Mouse (Mus musculus): Measurements from ENCODE around the gene Rapgefl1.
"Not testable (repeated sequence)": the region's sequence is repeated elsewhere in the genome, so short reads cannot be mapped to it uniquely, and the experiment has no call there.

Gene Rapgefl1

DNA sequence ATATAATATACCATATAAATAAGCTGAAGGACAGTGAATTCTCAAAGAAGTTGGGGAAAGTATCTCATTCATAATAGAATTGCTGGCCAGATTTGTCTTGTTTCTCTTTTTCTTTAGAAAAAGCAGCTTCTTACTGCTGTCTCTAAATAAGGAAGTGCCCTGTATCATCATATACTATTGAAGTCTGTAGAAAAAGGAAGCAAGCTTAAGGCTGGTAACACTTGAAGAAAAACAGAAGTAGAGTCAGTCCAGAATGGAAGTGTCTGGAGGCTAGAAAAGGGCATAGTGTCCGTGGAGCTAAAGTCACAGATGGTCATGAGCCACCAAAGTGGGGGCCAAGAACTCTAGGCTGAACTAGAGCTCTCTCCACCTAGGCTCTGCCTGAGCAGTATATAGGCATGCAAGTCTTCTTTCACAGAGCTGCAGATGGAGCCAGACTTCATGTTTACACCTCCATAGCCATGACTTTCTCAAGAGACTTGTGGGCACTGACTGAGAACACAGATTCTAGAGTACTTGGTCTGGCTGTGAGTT is 19.8 kb upstream of the Rapgefl1 start:
- DNase-seq (ENCODE audit: low read depth): peak; percentile 45

DNA sequence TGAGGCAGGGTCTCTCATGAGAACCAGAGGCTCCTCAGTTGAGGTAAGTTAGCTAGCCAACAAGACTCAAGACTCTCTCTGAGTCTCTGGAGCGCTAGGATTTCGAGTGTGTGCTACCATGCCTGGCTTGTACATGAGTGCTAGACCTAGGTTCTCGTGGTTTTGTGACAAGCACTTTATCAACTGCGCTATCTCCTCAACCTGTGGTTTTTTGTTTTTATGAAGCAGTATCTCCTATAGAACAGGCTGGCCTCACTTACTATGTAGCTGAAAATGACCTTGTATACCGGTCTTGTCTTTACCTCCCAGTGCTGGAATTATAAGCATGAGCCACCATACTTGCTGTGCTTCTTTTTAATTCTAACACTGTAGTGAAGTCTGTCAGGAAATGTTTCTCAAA is 15.6 kb upstream of the Rapgefl1 start:
- DNase-seq (ENCODE audit: low read depth): peak; percentile 74

DNA sequence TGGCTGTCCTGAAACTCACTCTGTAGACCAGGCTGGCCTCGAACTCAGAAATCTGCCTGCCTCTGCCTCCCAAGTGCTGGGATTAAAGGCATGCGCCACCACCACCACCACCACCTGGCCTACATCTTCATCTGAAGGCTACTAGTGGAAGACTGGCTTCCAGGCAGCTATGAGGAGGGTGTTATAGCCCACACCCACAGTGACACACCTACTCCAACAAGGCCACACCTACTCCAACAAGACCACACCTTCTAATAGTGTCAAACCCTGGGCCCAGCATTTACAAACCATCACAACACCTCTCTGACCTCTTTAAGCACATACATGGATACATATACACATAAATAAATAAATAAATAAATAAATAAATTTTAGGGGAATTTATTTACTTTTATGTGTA is 10.5 kb upstream of the Rapgefl1 start:
- DNase-seq (ENCODE audit: low read depth): not testable (repeated sequence)

DNA sequence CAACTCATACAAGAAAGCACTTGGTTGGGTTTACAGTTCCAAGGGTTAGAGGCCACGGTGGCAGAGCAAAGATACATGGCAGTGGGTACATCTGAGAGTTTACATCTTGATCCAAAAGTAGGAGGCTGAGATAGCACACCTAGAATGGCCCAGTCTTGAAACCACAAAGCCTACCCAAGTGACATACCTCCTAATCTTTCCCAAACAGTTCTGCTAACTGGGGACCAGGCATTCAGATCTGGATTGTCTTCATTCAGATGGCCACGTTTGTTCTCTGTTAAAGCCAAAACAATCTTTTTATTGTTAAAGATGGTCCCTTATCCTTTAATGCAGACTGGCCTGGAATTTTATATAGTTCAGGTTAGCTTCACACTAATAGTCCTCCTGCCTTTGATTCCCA is 8.7 kb upstream of the Rapgefl1 start:
- no peak for DNase-seq (ENCODE audit: low read depth)

DNA sequence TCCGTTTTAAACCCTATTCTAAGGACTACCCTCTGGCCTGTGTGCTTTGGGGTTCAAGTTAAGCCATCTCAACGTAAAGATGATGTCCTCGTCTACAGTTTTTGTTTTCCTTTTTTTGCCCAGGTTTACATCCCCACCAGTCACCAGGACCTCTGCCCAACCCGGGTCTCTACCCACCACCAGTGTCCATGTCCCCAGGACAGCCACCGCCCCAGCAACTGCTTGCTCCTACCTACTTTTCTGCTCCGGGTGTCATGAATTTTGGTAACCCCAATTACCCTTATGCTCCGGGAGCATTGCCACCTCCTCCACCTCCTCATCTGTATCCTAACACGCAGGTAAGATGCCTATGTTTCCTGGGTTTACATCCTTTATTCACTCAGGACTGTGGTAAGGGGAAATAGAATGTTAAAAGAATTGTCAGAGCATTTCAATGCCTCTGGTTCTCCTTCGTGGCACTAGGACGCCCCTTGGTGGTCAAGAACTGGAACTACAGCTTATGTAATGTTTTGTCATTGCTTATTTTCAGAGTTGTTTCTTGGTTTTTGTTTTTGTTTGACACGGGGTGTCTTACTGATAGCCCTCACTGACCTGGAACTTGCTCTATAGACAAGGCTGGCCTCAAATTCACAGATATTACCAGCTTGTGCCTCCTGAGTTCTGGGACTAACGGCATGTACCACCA is 7.4 kb upstream of the Rapgefl1 start:
- peak; percentile 70 for DNase-seq (ENCODE audit: low read depth)

DNA sequence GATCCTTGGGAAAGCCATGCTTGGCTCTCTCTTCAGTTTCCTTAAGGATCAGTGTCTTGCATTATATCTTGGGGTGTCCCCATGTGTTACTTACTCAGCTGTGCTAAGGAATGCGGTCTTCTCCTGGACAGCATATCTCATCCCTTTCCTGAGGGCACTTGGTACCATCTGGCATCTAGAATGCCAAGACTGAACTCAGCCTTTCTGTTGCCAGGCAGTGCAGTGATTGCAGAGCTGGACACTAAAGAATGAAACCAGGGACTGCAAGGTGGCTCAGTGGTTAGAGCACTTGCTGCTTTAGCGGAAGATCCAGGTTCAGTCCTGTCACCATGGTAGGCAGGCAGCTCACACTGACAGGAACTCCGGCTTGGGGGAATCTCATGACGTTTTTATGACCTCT is 6.7 kb upstream of the Rapgefl1 start:
- no peak for DNase-seq (ENCODE audit: low read depth)

DNA sequence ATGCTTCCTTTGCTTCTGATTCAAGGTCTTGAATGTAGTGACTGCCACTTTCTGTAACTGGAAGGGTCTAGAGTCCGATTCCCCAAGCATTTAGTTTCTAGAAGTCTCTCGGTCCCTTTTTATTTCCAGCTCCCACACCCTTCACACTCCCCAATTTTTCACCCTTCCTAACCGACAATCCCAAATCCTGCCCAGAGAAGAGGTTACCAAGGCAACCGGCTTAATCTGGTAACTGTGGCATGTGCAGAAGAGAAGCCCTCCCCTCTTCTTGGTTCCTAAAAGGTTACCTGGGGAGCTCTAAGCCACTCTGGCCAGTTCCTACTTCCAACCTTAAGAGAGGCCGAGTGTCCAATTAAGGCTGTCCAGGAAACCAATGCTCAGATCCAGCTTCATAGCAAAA is 1.3 kb upstream of the Rapgefl1 start:
- DNase-seq (ENCODE audit: low read depth): no peak

DNA sequence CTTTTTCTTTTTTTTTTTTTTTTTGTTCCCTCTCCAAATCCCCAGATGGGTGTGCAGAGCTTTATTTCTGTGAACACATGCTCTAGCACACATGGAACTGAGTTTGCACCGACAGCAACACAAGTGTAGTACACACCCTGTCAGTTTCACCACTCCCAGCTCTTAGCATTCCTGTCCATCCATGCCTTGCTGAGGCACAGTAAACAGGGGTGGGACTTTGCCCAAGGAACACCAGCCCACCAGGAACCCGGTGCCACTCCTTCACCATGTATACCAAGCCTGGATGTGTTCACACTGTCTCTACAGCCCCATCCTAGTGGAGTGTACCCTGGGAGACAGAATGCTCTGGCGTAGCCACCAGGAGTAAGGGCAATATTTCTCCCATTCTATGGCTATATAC is 860 bp upstream of the Rapgefl1 start:
- no peak for DNase-seq (ENCODE audit: low read depth)

DNA sequence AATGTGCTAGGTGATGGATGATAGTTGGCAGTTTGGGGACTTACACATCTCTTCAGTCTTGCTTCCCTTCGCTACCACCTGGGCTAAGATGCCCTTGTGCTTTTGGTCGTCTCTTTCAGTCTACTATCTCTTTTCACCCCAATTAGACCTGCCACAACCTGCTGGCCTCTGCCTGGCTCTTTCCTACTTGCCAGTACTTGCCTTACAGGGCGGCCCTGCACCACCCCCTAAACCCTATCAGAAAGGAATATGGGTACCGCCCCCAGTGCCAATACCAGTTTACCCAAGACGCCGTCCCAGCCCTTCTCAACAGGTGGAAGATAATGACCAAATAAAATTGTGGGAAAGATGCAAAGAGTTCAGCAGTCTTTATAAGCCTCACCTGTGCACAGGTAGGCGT is 457 bp upstream of the Rapgefl1 start:
- no peak for DNase-seq (ENCODE audit: low read depth)

DNA sequence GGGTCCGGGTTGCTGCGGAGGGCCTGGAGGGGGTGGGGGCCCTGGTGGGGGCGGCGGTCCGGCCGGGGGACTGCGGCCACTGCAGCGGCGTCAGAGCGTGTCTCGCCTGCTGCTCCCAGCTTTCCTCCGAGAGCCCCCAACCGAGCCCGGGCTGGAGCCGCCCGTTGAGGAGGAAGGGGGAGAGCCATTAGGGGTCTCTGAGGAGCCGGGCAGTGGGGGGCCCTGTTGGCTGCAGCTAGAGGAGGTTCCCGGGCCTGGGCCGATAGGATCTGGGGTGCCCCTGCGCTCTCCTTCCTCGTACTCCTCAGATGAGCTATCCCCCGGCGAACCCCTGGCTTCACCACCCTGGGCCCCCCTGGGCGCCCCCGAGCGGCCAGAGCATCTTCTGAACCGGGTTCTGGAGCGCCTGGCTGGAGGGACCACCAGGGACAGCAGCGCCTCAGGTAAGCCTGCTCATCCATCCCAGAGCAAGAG is 683 bp downstream of the Rapgefl1 start:
- no peak for DNase-seq (ENCODE audit: low read depth)

DNA sequence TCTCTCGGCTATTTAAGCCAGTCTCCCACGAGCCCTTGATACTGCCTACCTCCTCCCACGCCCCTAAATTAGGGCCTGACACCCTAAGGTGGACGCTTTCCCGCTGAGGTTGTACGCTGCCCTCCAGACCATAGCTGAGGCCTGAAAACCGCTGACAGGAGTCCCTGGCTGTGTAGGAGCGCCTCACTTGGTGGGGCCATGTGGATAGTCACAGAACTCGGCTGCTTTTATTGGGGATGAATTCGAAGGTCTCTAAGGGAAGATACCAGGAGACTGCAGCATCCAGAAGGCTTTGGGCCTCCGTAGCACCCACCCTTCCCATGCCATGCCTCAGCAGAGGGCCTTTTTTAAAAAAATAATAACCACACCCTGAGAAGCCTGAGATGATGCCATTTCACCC is 1.3 kb downstream of the Rapgefl1 start:
- DNase-seq (ENCODE audit: low read depth): no peak

DNA sequence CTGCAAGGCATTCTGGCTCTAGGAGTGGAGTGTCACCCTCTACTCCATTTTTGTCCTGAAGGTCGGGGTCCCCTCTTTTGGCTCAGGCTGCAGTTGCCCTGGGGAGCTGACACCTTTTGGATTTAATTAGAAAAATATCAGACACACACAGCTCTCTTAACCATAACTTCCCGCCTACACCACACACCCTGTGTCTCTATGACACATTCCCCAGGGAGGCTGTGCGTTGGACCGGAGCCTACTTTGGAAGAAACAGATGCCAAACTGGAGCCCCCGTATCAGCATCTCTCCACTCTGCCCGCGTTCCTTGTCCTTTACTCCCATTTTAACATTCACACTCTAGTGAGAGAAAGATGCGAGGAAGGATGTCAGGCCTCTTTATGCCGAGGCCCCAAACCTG is 1.9 kb downstream of the Rapgefl1 start:
- DNase-seq (ENCODE audit: low read depth): no peak

DNA sequence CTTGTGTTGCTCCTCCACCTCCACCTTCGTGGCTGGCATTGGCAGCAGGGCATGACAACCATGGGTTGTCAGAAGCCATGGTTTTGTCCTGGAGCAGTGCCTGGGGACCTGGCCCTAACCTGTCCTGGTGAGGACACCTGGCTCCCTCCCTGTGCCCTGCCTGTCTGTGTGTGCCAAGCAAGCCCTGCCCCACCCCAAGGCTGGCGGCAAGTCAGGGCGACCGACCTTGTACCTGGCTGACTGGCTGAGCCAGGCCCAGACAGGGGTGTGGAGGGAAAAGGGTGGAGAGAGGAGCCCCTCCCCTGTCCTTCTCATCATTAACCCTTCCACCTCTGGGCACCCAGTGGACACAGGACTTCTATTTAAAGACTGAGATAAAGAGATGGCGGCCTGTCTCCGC is 2.8 kb downstream of the Rapgefl1 start:
- DNase-seq (ENCODE audit: low read depth): no peak

DNA sequence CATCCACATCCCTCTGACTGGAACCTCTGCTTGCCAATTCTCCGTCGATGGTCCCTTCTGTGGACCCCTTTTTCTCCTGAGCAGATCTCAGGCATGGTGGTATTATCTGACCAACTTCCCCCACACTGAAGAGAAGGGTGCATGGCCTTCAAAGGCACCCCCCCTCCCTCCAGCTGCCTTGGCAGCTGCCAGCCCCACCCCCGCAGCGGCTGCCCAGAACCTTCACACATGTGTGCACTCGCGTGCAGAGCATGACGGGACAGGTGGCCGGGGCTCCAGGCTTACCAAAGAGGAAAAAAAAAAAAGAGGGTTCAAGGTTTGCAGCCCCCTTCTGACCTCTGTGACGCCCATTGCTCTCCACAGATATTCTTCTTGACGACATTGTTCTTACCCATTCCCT is 3.3 kb downstream of the Rapgefl1 start:
- DNase-seq (ENCODE audit: low read depth): no peak

DNA sequence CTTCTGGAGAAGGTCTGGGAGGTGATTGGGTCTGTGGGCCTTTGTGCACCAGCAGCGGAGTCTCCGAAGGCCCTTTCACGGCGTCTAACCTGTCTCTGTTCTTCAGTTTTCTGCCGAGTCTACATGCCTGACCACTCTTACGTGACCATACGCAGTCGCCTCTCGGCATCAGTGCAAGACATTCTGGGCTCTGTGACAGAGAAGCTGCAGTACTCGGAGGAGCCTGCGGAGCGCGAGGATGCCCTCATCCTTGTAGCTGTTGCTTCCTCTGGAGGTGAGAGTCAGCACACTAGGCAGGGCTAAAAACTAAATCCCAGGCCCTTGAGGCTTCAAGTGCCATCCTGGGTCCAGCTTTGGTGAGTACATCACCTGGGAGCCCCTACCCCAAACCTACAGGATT is 9.4 kb downstream of the Rapgefl1 start:
- no peak for DNase-seq (ENCODE audit: low read depth)

DNA sequence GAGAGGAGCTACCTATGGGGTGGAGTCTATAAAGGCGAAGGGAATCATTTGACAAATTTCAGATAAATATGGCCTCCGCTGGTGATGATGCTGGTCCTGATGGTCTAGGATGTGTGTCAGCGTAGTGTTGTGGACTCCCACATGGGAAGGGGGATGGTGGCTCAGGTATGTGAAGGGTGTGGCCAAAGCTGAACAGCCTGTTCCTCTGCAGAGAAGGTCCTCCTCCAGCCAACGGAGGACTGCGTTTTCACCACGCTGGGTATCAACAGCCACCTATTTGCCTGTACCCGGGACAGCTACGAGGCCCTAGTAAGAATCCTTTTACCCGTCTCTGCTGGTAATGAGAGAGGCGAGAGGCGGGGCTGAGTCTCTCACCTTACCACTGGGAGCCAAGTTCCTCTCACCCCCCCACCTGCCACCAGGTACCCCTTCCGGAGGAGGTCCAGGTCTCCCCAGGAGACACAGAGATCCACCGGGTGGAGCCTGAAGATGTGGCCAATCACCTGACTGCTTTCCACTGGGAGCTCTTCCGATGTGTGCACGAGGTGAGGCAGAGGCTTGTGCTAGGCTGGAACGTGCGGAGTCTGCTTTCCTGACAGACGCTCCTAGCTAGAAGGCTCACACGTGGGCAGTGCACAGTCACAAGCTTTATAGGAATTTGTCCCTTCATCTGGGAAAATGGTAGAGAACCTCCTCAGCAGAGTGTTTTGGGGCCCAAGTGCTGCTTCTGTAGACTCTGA is 10.4 kb downstream of the Rapgefl1 start:
- DNase-seq (ENCODE audit: low read depth): no peak

DNA sequence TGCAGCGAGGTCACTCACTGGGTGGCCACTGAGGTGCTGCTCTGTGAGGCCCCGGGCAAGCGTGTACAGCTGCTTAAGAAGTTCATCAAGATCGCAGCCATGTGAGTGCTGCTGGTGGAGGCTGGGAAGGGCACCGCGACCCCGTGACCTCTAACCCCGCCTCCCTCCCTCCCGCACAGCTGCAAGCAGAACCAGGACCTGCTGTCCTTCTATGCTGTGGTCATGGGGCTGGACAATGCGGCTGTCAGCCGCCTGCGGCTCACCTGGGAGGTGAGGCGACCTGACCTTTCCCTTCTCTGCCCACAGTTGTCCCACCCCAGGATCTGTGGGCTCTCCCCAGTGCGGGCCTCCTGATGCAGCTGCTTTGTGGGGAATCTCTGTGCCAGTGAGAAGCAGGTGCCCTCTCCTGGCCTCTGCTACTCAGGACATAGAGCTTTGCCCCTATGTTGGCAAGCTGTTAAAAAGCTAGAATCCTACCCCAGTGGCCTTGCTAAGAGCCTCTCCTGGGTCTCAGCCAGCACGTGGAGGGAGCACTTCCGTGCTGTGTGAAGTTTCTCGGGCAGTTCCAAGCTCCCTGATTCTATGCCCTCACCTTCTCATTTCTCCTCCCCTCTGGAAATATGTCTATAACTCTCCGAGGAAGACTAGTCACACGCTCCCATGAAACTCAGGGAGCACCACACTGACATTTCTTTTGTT is 12.8 kb downstream of the Rapgefl1 start:
- no peak for DNase-seq (ENCODE audit: low read depth)

DNA sequence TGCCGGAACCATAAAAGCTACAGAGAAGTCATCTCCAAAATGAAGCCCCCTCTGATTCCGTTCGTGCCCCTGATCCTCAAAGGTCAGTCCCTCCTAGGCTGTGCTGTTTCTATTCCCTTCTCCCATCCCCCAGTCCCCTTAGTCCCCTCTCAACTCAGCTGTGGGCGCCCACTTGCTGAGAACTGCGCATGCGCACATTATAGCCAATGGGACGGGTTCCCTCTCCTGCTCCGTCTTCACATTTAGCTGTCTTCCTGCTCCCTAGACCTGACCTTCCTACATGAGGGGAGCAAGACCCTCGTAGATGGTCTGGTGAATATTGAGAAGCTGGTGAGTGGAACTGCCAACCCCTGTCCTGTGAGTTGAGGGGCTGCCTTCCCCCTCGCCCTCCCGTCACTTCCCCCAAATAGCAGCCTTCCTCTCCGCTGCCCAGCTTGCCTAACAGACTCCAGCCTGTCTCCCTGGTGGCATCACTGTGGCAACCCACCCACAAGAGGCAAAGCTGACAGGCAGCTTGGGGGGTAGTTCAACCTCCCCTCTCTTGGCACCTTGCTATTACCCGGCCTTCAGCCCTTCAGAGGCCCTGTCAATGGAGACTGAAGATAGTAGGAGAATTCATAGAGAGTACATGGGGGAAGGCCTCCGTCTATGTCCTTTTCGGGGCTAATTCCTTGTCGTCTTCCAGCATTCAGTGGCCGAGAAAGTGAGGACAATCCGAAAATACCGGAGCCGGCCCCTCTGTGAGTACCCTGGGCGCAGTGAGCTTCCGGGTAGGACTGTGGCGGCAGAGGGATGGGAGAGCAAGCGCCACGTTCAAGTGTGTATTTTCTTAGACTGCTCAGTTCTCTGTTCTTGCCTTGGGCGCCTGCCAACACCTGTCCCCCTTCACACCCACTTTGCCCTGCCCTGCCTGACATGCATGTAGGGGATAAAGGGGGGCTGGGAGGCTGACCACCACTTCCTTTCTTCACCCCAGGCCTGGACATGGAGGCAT is 13.8 kb downstream of the Rapgefl1 start:
- DNase-seq (ENCODE audit: low read depth): no peak

DNA sequence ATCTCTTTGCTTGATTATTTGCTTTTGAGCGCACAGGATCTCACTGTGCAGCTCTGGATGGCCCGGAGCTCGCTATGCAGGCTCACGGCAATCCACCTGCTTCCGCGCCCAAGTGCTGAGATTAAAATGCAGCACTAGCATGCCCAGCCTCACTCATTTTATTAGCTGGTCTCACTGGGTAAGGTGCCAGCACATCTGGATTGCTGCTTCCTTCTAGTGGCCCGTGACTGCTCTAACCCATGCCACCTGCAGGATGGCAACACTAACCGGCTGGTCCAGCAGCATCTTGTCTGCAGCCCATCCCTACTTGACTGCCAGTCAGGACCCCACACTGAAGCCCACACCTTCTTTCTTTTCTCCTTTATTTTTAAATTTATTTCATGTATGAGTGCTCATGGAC is 17.5 kb downstream of the Rapgefl1 start:
- no peak for DNase-seq (ENCODE audit: low read depth)

DNA sequence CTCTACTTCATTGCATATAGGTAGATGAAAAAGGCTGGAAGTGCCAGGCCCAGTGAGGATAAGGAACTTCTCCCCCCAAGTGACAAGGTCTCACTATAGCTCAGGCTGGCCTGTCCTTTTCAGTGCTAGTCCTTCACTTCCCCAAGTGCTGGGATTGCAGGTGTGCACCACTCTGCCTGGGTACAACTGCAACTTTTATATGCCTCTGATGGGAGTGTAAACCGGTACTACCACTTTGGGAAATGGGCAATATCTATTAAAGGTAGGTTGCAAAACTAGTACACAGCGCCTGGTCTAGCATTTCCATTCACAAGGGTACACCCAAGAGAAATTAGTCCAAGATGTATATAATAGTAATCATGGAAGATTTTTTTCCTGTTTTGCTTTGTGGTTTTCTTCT is 18.1 kb downstream of the Rapgefl1 start:
- no peak for DNase-seq (ENCODE audit: low read depth)

All from 416B (cell line).